Mouse (Mus musculus): ENCODE data around the gene Tmem117.

- TF ChIP-seq GATA1 (IDR thresholded peaks at IDR 0.05; ENCODE audit: borderline replicate concordance, low read length) (no peak), FLI1 (IDR thresholded peaks at IDR 0.05; ENCODE audit: low read length) (no peak)
Measured at GRCm38 (mm10) chr15:94921672-94922071, 292.6 kb downstream of the Tmem117 start.
